Mouse (Mus musculus) stomach, embryonic 16.5 days (tissue): ENCODE results near the gene Nfx1. TPM values are rescaled to one million over a fixed set of nuclear protein-coding genes. Genes with fewer than 3 reads are reported as not detected.

ENCODE experiments used
- ATAC-seq: fragments of 200-750 bp; cut with Nextera tagmentation; 2 replicates; pipeline ENCODE4 v1.8.0; 2017; ENCODE audit warnings: moderate number of reproducible peaks, moderate TSS enrichment; ENCODE audit not compliant: insufficient read depth, low FRiP score
- H3K27ac ChIP-seq: fragments of 300-500 bp; sonication (generic); 2 replicates; pipeline ENCODE4 v1.5.1; 2014; ENCODE audit warnings: low read length
- H3K27me3 ChIP-seq: fragments of 300-500 bp; sonication (generic); 2 replicates; pipeline ENCODE4 v1.6.1; 2014; ENCODE audit warnings: low read length, control low read depth, mixed read lengths; ENCODE audit not compliant: control insufficient read depth, insufficient read depth
- H3K36me3 ChIP-seq: fragments of 300-500 bp; sonication (generic); 2 replicates; pipeline ENCODE4 v1.6.1; 2014; ENCODE audit warnings: low read length; ENCODE audit not compliant: control insufficient read depth, insufficient read depth
- H3K4me1 ChIP-seq: fragments of 300-500 bp; sonication (generic); 2 replicates; pipeline ENCODE4 v1.6.1; 2014; ENCODE audit warnings: low read length, control low read depth, mixed read lengths; ENCODE audit not compliant: control insufficient read depth, insufficient read depth
- H3K4me2 ChIP-seq: fragments of 300-500 bp; sonication (generic); 2 replicates; pipeline ENCODE4 v1.6.1; 2014; ENCODE audit warnings: low read depth, low read length, mixed read lengths
- H3K4me3 ChIP-seq: fragments of 300-500 bp; sonication (generic); replicated peaks from 2 replicates; pipeline ENCODE4 v1.5.1; 2014; ENCODE audit warnings: mild to moderate bottlenecking, low read length
- H3K9ac ChIP-seq: fragments of 300-500 bp; sonication (generic); 2 replicates; pipeline ENCODE4 v1.6.1; 2014; ENCODE audit warnings: low read length
- H3K9me3 ChIP-seq: fragments of 300-500 bp; sonication (generic); replicated peaks from 2 replicates; pipeline ENCODE4 v1.6.1; 2016; ENCODE audit warnings: low read length, control low read depth; ENCODE audit not compliant: control insufficient read depth
- WGBS: fragments of 180-500 bp; shearing (Covaris S2); extraction: QIAGEN DNeasy Blood & Tissue Kit; methylation state at CpG from one replicate; pipeline ENCODE4 v1.1.7; 2014; 5-methylcytosine and 5-hydroxymethylcytosine counted together
- polyA plus RNA-seq: library from polyadenylated mRNA; unstranded; fragments of >200 nt; fragmentation: Nextera tagmentation; extraction: Ambion mirVana; gene quantifications from 2 replicates; pipeline ENCODE4 v1.2.1, GENCODE M21; 2015

Gene Nfx1
- polyA plus RNA-seq, 1 experiment from 2014 or later, result 83.2 TPM

DNA sequence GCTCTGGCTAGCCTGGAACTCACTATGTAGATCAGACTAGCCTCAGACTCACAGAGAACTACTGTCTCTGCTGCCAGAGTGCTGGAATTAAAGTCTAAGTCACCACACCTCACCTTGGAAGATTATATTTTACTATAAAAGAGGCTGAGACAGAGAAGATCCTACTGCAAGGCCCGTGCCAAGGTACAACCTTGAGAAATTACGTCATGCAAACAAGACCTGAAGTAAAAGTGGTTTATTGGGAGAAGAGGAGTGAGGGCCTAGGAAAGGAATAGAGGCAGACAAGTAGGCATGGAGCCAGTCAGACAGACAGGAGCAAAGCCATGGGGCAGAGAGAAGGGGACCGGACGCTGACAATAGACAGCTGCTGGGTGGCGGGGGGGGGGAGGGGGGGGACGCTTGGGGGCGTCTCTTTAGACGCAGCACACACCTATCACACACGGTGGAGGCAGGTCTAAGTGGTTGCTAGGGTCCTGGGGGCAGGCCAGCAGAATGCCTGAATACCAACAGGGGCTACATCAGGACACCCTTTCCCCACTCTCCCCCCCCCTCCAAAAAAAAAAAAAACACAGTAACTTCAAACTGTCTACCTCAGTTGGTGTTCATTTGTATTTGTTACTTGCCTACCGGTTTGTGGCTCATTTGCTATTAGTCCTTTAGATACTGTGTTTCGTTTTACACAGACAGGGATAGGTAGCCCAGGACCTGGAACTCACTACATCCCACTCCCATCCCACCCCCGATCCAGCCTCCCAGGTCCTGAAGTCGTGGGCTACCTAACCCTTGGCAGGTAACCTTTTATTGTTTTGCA lies 720 bp upstream of the Nfx1 start:
- Histone ChIP-seq H3K9me3 (no peaks in the 10 kb centered on the region), H3K27ac (peak overlapping the region; percentile 97), H3K36me3 (peaks cover 9% of the 10 kb centered on the region), H3K27me3 (no peaks in the 10 kb centered on the region), H3K4me1 (peaks cover 17% of the 10 kb centered on the region), H3K4me3 (peak overlapping the region; percentile 96), H3K9ac (peak overlapping the region; percentile 93), H3K4me2 (peak overlapping the region; percentile 80)
- 8% methylated on average over 11 of the region's 13 CpGs for WGBS
- no peak for ATAC-seq

DNA sequence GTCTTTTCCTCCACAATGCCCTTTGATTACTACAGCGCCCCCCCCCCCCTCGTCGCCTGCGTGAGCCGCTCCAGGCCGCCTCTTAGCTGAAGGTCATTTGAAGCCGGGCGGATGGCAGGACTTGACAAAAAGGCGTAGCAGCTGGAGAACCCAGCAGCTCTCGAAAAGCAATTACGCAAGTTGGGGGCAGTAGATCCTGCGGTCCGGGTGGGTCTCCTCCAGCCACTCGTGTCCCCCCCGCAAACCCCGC lies 189 bp upstream of the Nfx1 start:
- Histone ChIP-seq H3K27ac (peak overlapping the region; percentile 97), H3K27me3 (no peaks in the 10 kb centered on the region), H3K36me3 (peaks cover 9% of the 10 kb centered on the region; the same call in 1 of the 2 replicates), H3K4me3 (peak overlapping the region; percentile 96), H3K4me1 (peaks cover 17% of the 10 kb centered on the region), H3K9me3 (no peaks in the 10 kb centered on the region), H3K4me2 (peak overlapping the region; percentile 80), H3K9ac (peak overlapping the region; percentile 93)
- 1% methylated on average over 15 of the region's 16 CpGs for WGBS
- peak; percentile 45 for ATAC-seq

DNA sequence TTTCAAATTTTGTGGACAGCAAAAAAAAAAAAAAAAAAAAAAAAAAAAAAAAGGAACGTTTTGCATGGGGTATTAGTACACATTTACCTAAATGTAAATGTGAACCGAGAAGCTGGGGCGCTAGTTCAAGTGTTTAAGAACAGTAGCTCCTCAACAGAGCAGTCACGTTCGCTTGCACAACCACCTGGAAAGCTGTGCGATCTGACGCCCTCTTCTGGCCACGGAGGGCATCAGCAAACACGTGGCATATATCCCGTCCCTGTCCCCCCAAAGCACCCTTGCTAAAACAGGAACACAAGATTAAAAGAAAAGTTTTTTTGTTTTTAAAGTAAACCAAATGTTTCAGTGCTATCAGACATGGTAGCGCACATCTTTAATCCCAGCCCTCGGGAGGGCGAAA lies 1.0 kb downstream of the Nfx1 start:
- H3K9me3 ChIP-seq, result no peaks in the 10 kb centered on the region
- H3K27ac ChIP-seq, result peak overlapping the region; percentile 97
- no peak for ATAC-seq
- peak overlapping the region; percentile 93 for H3K9ac ChIP-seq
- no peaks in the 10 kb centered on the region for H3K27me3 ChIP-seq
- H3K4me3 ChIP-seq, result peak overlapping the region; percentile 96
- H3K4me1 ChIP-seq, result peaks cover 17% of the 10 kb centered on the region
- peak overlapping the region; percentile 77 for H3K4me2 ChIP-seq
- 26% methylated on average over 13 of the region's 13 CpGs for WGBS
- 0 out of 2 replicates have a peak, but pooled peaks cover 5% of the 10 kb centered on the region for H3K36me3 ChIP-seq

DNA sequence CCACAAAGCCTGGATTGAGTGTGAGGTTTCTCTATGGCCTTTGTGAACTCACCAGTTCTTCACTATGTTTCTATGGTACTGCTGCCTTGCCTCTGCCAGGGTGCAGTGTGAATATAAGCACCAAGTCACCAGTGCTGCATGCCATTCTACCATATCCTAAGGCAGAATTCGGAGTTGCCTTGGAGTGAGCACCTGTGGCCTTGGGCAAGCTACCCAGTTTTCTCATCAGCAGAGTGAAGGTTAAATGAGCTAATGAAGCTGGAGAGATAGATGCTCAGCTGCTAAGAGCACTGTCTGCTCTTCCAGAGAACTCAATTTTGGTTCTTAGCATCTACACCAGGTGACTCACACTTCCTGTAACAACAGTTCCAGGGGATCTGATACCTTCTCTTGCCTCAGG lies 3.3 kb downstream of the Nfx1 start:
- Histone ChIP-seq H3K36me3 (0 out of 2 replicates have a peak, but pooled peaks cover 10% of the 10 kb centered on the region), H3K9ac (no peak overlapping the region), H3K9me3 (no peaks in the 10 kb centered on the region), H3K4me2 (no peak overlapping the region), H3K4me3 (no peak overlapping the region), H3K27me3 (no peaks in the 10 kb centered on the region), H3K27ac (no peak overlapping the region), H3K4me1 (peaks cover 17% of the 10 kb centered on the region)
- WGBS, result 88% methylated on average over 1 of the region's 1 CpGs
- no peak for ATAC-seq

DNA sequence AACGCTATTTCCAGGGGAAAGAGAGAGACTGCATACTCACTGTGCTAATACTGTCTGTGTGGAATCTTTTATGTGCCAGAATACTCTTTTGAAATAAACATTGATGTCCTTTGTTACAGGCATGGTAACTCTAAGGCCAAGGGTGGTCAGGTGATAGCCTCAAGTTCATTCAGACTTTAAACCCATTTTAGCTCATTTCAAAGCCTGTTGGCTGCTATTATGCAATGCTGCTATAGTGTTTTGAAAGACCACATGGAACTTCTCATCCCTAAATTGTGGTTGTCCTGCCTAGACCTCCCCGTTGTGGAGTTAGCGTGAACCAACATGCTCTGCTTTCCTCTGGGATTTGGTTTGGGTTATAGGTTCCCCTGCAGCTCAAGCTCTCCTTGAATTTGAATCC lies 5.0 kb downstream of the Nfx1 start:
- WGBS, result 92% methylated on average over 3 of the region's 3 CpGs
- H3K9me3 ChIP-seq, result no peaks in the 10 kb centered on the region
- H3K27ac ChIP-seq, result no peak overlapping the region
- no peak for ATAC-seq
- H3K36me3 ChIP-seq, result 0 out of 2 replicates have a peak, but pooled peaks cover 10% of the 10 kb centered on the region
- H3K4me2 ChIP-seq, result no peak overlapping the region
- no peaks in the 10 kb centered on the region for H3K27me3 ChIP-seq
- H3K9ac ChIP-seq, result no peak overlapping the region
- peaks cover 11% of the 10 kb centered on the region for H3K4me1 ChIP-seq
- H3K4me3 ChIP-seq, result no peak overlapping the region

DNA sequence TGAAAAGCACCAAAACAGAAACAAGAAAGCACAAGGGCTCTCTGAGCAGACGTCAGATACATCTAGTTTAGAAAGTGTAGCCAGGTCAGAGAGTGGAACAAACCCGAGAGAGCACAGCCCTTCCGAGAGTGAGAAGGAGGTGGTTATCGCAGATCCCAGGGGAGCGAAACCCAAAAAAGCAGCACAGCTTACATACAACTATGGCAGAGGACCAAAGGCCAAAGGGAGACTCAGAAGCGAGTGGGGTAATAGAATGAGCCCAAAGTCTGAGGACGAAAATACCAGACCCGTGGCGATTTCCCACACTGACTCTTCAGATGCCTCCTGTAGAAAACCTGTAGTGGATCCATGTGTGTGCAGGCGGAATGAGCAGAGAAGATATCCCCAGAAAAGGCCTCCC lies 5.9 kb downstream of the Nfx1 start:
- WGBS, result 94% methylated on average over 10 of the region's 10 CpGs
- Histone ChIP-seq H3K27ac (no peak overlapping the region), H3K36me3 (0 out of 2 replicates have a peak, but pooled peaks cover 10% of the 10 kb centered on the region), H3K4me3 (no peak overlapping the region), H3K9ac (no peak overlapping the region), H3K9me3 (no peaks in the 10 kb centered on the region), H3K27me3 (no peaks in the 10 kb centered on the region), H3K4me2 (no peak overlapping the region), H3K4me1 (peaks cover 11% of the 10 kb centered on the region)
- ATAC-seq, result no peak

DNA sequence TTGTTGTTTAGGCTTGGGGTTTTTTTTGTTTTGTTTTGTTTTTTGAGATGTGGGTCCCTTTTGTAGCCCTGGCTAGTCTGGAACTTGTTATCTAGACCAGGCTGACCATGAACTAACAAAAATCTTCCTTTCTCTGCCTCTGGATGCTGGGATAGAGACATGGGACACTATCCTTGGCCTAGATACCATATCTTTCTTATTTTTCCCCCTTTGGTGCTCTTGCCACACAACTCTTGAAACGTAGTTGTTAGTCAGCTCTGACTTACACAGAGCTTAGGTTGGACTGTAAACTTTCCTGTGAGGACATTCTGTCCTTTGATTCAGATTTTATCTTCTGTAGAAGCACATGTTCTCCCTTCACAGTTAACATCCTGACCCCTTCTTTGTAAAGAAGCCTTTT lies 8.7 kb downstream of the Nfx1 start:
- Histone ChIP-seq H3K9me3 (no peaks in the 10 kb centered on the region), H3K4me1 (no peaks in the 10 kb centered on the region), H3K27ac (no peak overlapping the region), H3K4me3 (no peak overlapping the region), H3K9ac (no peak overlapping the region), H3K4me2 (no peak overlapping the region), H3K27me3 (no peaks in the 10 kb centered on the region), H3K36me3 (0 out of 2 replicates have a peak, but pooled peaks cover 6% of the 10 kb centered on the region)
- ATAC-seq, result no peak
- WGBS, result 86% methylated on average over 1 of the region's 1 CpGs

DNA sequence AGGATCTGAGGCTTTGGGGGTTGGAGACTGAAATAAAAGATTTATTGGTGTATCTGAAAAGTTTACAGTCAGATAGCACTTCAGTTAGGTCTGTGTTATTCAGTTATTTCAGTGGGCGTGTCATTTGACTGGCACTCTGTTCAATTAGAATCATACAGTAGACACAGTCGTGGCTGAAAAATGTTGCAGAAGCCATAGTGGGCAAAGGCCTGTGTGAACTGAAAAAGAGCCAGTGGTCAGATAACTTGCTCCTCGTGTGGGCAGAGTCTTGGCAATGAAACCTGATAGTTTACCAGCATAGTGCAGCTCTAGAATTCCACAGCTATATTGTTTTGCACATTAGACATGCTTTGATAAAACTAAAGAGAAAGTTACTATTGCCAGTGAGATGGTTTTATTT lies 11.8 kb downstream of the Nfx1 start:
- H3K9me3 ChIP-seq, result no peaks in the 10 kb centered on the region
- H3K4me2 ChIP-seq, result no peak overlapping the region
- peaks cover 14% of the 10 kb centered on the region; the same call in 1 of the 2 replicates for H3K36me3 ChIP-seq
- H3K9ac ChIP-seq, result no peak overlapping the region
- H3K4me1 ChIP-seq, result no peaks in the 10 kb centered on the region
- H3K27ac ChIP-seq, result no peak overlapping the region
- H3K27me3 ChIP-seq, result no peaks in the 10 kb centered on the region
- no peak overlapping the region for H3K4me3 ChIP-seq
- ATAC-seq, result no peak
- WGBS, result 74% methylated on average over 3 of the region's 3 CpGs

DNA sequence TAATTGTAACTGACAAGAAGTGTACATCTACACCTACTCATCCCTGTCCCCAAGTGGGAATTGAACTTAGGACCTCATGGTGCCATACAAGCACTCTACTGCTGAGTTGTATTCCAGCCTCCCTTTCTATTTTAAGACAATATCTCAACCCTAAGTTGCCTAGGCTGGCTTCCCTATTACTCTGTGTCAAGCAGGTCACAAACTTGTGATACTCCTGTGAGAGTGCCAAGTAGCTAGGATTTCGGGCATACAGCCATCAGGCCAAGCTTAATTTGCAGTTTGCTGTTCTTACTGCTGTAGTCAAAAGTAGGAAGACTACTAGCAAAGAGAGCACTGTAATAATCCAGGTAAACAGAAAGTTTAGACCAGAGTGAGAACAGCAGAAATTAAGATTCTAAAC lies 13.0 kb downstream of the Nfx1 start:
- no peaks in the 10 kb centered on the region for H3K27me3 ChIP-seq
- 85% methylated on average over 1 of the region's 1 CpGs for WGBS
- no peak overlapping the region for H3K9ac ChIP-seq
- no peak overlapping the region for H3K4me3 ChIP-seq
- ATAC-seq, result no peak
- H3K27ac ChIP-seq, result no peak overlapping the region
- H3K4me2 ChIP-seq, result no peak overlapping the region
- H3K9me3 ChIP-seq, result no peaks in the 10 kb centered on the region
- H3K36me3 ChIP-seq, result peaks cover 11% of the 10 kb centered on the region; the same call in 1 of the 2 replicates
- no peaks in the 10 kb centered on the region for H3K4me1 ChIP-seq
